8 mouse cellular contexts compared by ENCODE assay signal in genomic region chr10:117905666-117906266, GRCm38 (mm10). TPM values are rescaled to one million over a fixed set of nuclear protein-coding genes. Genes with fewer than 3 reads are reported as not detected.
DNase-seq lines count a peak whose midpoint lies in the region; ATAC-seq and TF ChIP-seq lines count a peak whose summit lies in the region.

No protein-coding gene starts in this region.

- peak overlapping the region; percentile 73 for H3K4me2 ChIP-seq in heart, embryonic 16.5 days (ENCODE audit: low read depth, low read length)
- H3K4me2 ChIP-seq in neural tube, embryonic 11.5 days (ENCODE audit: low read depth), result peak overlapping the region; percentile 58

- no peaks in the 10 kb centered on the region for H3K27me3 ChIP-seq in spleen, adult 2 months (ENCODE audit: control insufficient read depth, insufficient read depth, low read length)
- no peaks in the 10 kb centered on the region for H3K27me3 ChIP-seq in heart, embryonic 16.5 days (ENCODE audit: control insufficient read depth, insufficient read depth, low read length)
- H3K27me3 ChIP-seq in neural tube, embryonic 11.5 days (ENCODE audit: control insufficient read depth, insufficient read depth, low read length), result no peaks in the 10 kb centered on the region

- H3K9me3 ChIP-seq in heart, embryonic 16.5 days (replicated peaks; ENCODE audit: control insufficient read depth, low read length), result no peaks in the 10 kb centered on the region
- H3K9me3 ChIP-seq in neural tube, embryonic 11.5 days (ENCODE audit: control insufficient read depth, low read length), result no peaks in the 10 kb centered on the region

- no peaks in the 10 kb centered on the region for H3K36me3 ChIP-seq in spleen, adult 2 months (ENCODE audit: control insufficient read depth, insufficient read depth, low read length)
- no peaks in the 10 kb centered on the region for H3K36me3 ChIP-seq in heart, embryonic 16.5 days (ENCODE audit: control insufficient read depth, insufficient read depth)
- no peaks in the 10 kb centered on the region for H3K36me3 ChIP-seq in neural tube, embryonic 11.5 days (ENCODE audit: control insufficient read depth, insufficient read depth, low read length)

- peak overlapping the region; percentile 89 for H3K27ac ChIP-seq in spleen, adult 2 months (ENCODE audit: insufficient read depth, low read length)
- peak overlapping the region; percentile 86 for H3K27ac ChIP-seq in heart, embryonic 16.5 days (ENCODE audit: low read length)
- H3K27ac ChIP-seq in neural tube, embryonic 11.5 days (ENCODE audit: low read depth, low read length), result no peak overlapping the region

- H3K9ac ChIP-seq in heart, embryonic 16.5 days (ENCODE audit: low read length), result peak overlapping the region; percentile 75
- peak overlapping the region; percentile 59 for H3K9ac ChIP-seq in neural tube, embryonic 11.5 days (ENCODE audit: low read length)

- no peak for TF ChIP-seq CTCF in spleen, adult 2 months (IDR thresholded peaks at IDR 0.05; ENCODE audit: extremely low read depth, insufficient read depth, insufficient read length, insufficient replicate concordance)

- ATAC-seq in heart, embryonic 16.5 days (replicated peaks; ENCODE audit: extremely low read depth, insufficient read depth, low FRiP score), result peak; percentile 68
- no peak for ATAC-seq in neural tube, embryonic 11.5 days (ENCODE audit: insufficient read depth, low FRiP score, low TSS enrichment)

- no peak for TF ChIP-seq POLR2A in spleen, adult 2 months (IDR thresholded peaks at IDR 0.05; ENCODE audit: low read depth, low read length)

- DNase-seq in spleen, adult 2 months (ENCODE audit: low read depth in 1 of 2, low spot score in 2 of 2), result peak in 1 of 2 experiments; percentile 22
- DNase-seq in spleen, postnatal 36 days (ENCODE audit: low spot score in 2 of 2), result no peak
- DNase-seq in fibroblast of lung, adult 2 months (ENCODE audit: low read depth), result peak; percentile 29
- peak; percentile 19 to 61 for DNase-seq in kidney, postnatal 36 days
- peak; percentile 27 to 48 for DNase-seq in lung, adult 18-20 months
- DNase-seq in neural tube, embryonic 11.5 days (ENCODE audit: low spot score), result peak; percentile 30
- no peak for DNase-seq in spleen, adult 12 weeks (ENCODE audit: low spot score)

- H3K4me1 ChIP-seq in spleen, adult 2 months (ENCODE audit: control insufficient read depth, insufficient read depth, insufficient read length), result peaks cover 14% of the 10 kb centered on the region
- H3K4me1 ChIP-seq in heart, embryonic 16.5 days (ENCODE audit: control insufficient read depth, insufficient read depth, low read length), result peaks cover 7% of the 10 kb centered on the region; the same call in 1 of the 2 replicates
- H3K4me1 ChIP-seq in neural tube, embryonic 11.5 days (ENCODE audit: control insufficient read depth, insufficient read depth, low read length), result no peaks in the 10 kb centered on the region

- peak overlapping the region; percentile 55 for H3K4me3 ChIP-seq in spleen, adult 2 months (ENCODE audit: extremely low read depth, insufficient read depth, insufficient read length)
- H3K4me3 ChIP-seq in heart, embryonic 16.5 days (ENCODE audit: low read length), result peak overlapping the region; percentile 53
- H3K4me3 ChIP-seq in neural tube, embryonic 11.5 days (ENCODE audit: low read depth, low read length), result peak overlapping the region; percentile 28

- 13% methylated on average over 27 of the region's 27 CpGs for WGBS in spleen, adult 2 months
- 2% methylated on average over 27 of the region's 27 CpGs for WGBS in heart, embryonic 16.5 days
- WGBS in neural tube, embryonic 11.5 days, result 21% methylated on average over 27 of the region's 27 CpGs

RNA-seq across cellular contexts. Expression of gene Rap1b, which starts 59.9 kb away (rescaled TPM):
- 50.1 and 58.6 TPM in 2 replicates for polyA plus RNA-seq in spleen, adult 2 months (2012; rRNA removed)
- 123 and 135 TPM in 2 replicates for polyA plus RNA-seq in heart, embryonic 16.5 days (2015; fragmentation: Nextera tagmentation; extraction: Ambion mirVana)
- 175 and 183 TPM in 2 replicates for polyA plus RNA-seq in neural tube, embryonic 11.5 days (2014; fragmentation: Nextera tagmentation; extraction: Ambion mirVana)

Comparison
In these comparisons a context has a peak if more than half of its experiments do, and no peak if none do; other contexts are left out.
1. DNase-seq: peak in fibroblast of lung, adult 2 months (single experiment), kidney, postnatal 36 days (2 of 2), lung, adult 18-20 months (2 of 2) and neural tube, embryonic 11.5 days (single experiment); none in spleen, postnatal 36 days (0 of 2) and spleen, adult 12 weeks (single experiment).
2. Peak in every context shown above with its lines, with median percentiles within 50 percentile points of each other: H3K4me3 ChIP-seq.